ENCODE assay signal across 9 mouse cellular contexts in the genomic region with DNA sequence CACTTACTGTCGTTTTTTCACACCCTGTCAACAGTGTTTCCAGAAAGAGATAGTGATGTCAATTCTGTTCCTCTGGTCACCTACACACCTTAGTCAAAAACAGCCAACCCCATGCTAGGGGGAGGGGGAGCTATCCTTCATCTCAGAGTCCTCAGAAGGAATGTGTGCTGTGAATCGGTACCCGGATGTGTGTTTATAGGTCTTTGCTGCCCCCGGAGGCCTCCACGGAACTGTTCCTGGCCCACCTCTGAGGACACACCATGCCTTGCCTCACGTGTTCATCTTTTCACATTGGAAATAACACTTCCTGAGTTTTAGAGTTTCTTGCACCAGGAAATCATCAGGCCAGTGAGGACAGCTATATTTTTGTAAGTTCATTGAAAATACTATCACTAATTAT. TPM values are rescaled to one million over a fixed set of nuclear protein-coding genes. Genes with fewer than 3 reads are reported as not detected.
DNase-seq lines count a peak whose midpoint lies in the region; ATAC-seq lines count a peak whose summit lies in the region.
"Had no signal": no experiment of that assay in that cellular context is flagged by ENCODE, and none has a peak within 500 bp of the region (broad histone marks: within the 10 kb centered on the region; RNA-seq: fewer than 3 reads in every experiment).

No protein-coding gene starts in this region.

- no peaks in the 10 kb centered on the region for H3K36me3 ChIP-seq in heart, embryonic 10.5 days
- H3K36me3 ChIP-seq in embryonic facial prominence, embryonic 11.5 days (replicated peaks; ENCODE audit: control insufficient read depth, insufficient read depth, low read depth, low read length) = no peaks in the 10 kb centered on the region
- H3K36me3 ChIP-seq: lung, embryonic 15.5 days had no signal

- H3K27ac ChIP-seq in heart, embryonic 10.5 days = no peak overlapping the region
- H3K27ac ChIP-seq in embryonic facial prominence, embryonic 11.5 days (replicated peaks; ENCODE audit: low read depth, low read length) = no peak overlapping the region
- H3K27ac ChIP-seq: lung, embryonic 15.5 days had no signal

- no peak overlapping the region for H3K9ac ChIP-seq in embryonic facial prominence, embryonic 11.5 days (replicated peaks; ENCODE audit: low read length)
- H3K9ac ChIP-seq: lung, embryonic 15.5 days had no signal

- H3K9me3 ChIP-seq in heart, embryonic 10.5 days = no peaks in the 10 kb centered on the region
- no peaks in the 10 kb centered on the region for H3K9me3 ChIP-seq in embryonic facial prominence, embryonic 11.5 days (replicated peaks; ENCODE audit: control insufficient read depth, low read length)
- H3K9me3 ChIP-seq: lung, embryonic 15.5 days had no signal

- no peak overlapping the region for H3K4me3 ChIP-seq in heart, embryonic 10.5 days
- no peak overlapping the region for H3K4me3 ChIP-seq in embryonic facial prominence, embryonic 11.5 days (ENCODE audit: low read depth, low read length)
- H3K4me3 ChIP-seq: lung, embryonic 15.5 days had no signal

- DNase-seq in heart, postnatal 4 days = peak; percentile 17
- no peak for DNase-seq in heart, embryonic 10.5 days (ENCODE audit: low spot score)
- DNase-seq in testis, postnatal 10 days (ENCODE audit: low spot score) = peak; percentile 44
- no peak for DNase-seq in testis, postnatal 14 days (ENCODE audit: low spot score)
- DNase-seq in embryonic facial prominence, embryonic 11.5 days (ENCODE audit: low spot score) = peak; percentile 41
- no peak for DNase-seq in ovary, postnatal 14 days (ENCODE audit: low spot score)
- DNase-seq in spleen, adult 18-20 months = no peak
- no peak for DNase-seq in adrenal gland, adult 18-20 months (ENCODE audit: low spot score in 2 of 2)

- ATAC-seq in embryonic facial prominence, embryonic 11.5 days (replicated peaks; ENCODE audit: insufficient number of reproducible peaks, low FRiP score, low TSS enrichment, low read depth) = no peak

- H3K27me3 ChIP-seq in heart, embryonic 10.5 days (ENCODE audit: insufficient read depth, poor library complexity, severe bottlenecking) = peaks cover 45% of the 10 kb centered on the region
- peaks cover 33% of the 10 kb centered on the region for H3K27me3 ChIP-seq in embryonic facial prominence, embryonic 11.5 days (ENCODE audit: control insufficient read depth, insufficient read depth, low read length)

- WGBS in heart, embryonic 10.5 days = 20% methylated on average over 6 of the region's 6 CpGs
- WGBS in embryonic facial prominence, embryonic 11.5 days = 32% methylated on average over 6 of the region's 6 CpGs

- no peak overlapping the region for H3K4me2 ChIP-seq in embryonic facial prominence, embryonic 11.5 days (ENCODE audit: low read depth, low read length)
- H3K4me2 ChIP-seq: lung, embryonic 15.5 days had no signal

- peaks cover 18% of the 10 kb centered on the region for H3K4me1 ChIP-seq in heart, embryonic 10.5 days
- no peaks in the 10 kb centered on the region for H3K4me1 ChIP-seq in embryonic facial prominence, embryonic 11.5 days (ENCODE audit: control insufficient read depth, insufficient read depth, low read length)

RNA-seq across cellular contexts. Expression of a gene that starts 51.1 kb away (rescaled TPM):
- total RNA-seq in heart, postnatal 4 days (2021) = 10 to 100 TPM; 11.6 to 14.6 TPM
- polyA plus RNA-seq in heart, embryonic 10.5 days (2016; fragmentation: Nextera tagmentation; extraction: Ambion mirVana) = 16.3 and 18.5 TPM in 2 replicates
- polyA plus RNA-seq in embryonic facial prominence, embryonic 11.5 days (2014; fragmentation: Nextera tagmentation; extraction: Ambion mirVana) = 22.6 and 26.4 TPM in 2 replicates
- total RNA-seq in adrenal gland, adult 18-20 months (2021) = 10 to 100 TPM; 16.5 TPM

RNA-seq across cellular contexts. Expression of a gene that starts 51.8 kb away (rescaled TPM):
- total RNA-seq in heart, postnatal 4 days (2021) = 10 to 100 TPM; 15.0 to 15.4 TPM
- 18.8 and 20.1 TPM in 2 replicates for polyA plus RNA-seq in heart, embryonic 10.5 days (2016; fragmentation: Nextera tagmentation; extraction: Ambion mirVana)
- 31.8 and 32.0 TPM in 2 replicates for polyA plus RNA-seq in embryonic facial prominence, embryonic 11.5 days (2014; fragmentation: Nextera tagmentation; extraction: Ambion mirVana)
- 1 to 10 TPM; 7.3 to 9.0 TPM for total RNA-seq in adrenal gland, adult 18-20 months (2021)

RNA-seq across cellular contexts. Expression of a gene that starts 56.5 kb away (rescaled TPM):
- total RNA-seq in heart, postnatal 4 days (2021) = 1 to 10 TPM; 6.0 to 7.0 TPM
- 5.1 and 6.2 TPM in 2 replicates for polyA plus RNA-seq in heart, embryonic 10.5 days (2016; fragmentation: Nextera tagmentation; extraction: Ambion mirVana)
- 4.7 and 6.2 TPM in 2 replicates for polyA plus RNA-seq in embryonic facial prominence, embryonic 11.5 days (2014; fragmentation: Nextera tagmentation; extraction: Ambion mirVana)
- 1 to 10 TPM; 4.4 to 5.9 TPM for total RNA-seq in adrenal gland, adult 18-20 months (2021)

Comparison
In these comparisons a context has a peak if more than half of its experiments do, and no peak if none do; other contexts are left out.
1. DNase-seq: peak in heart, postnatal 4 days (single experiment), testis, postnatal 10 days (single experiment) and embryonic facial prominence, embryonic 11.5 days (single experiment); none in heart, embryonic 10.5 days (single experiment), testis, postnatal 14 days (single experiment), ovary, postnatal 14 days (single experiment), spleen, adult 18-20 months (0 of 2) and adrenal gland, adult 18-20 months (0 of 2).